ENCODE assay signal across 8 mouse cellular contexts in genomic region chr3:69723161-69723560, GRCm38 (mm10). TPM values are rescaled to one million over a fixed set of nuclear protein-coding genes. Genes with fewer than 3 reads are reported as not detected.
DNase-seq lines count a peak whose midpoint lies in the region; ATAC-seq and TF ChIP-seq lines count a peak whose summit lies in the region.

No protein-coding gene starts in this region.

- no peaks in the 10 kb centered on the region for H3K27me3 ChIP-seq in heart, embryonic 11.5 days (ENCODE audit: control insufficient read depth, insufficient read depth, low read length)
- H3K27me3 ChIP-seq in ES-Bruce4 (ENCODE audit: control insufficient read depth, insufficient read depth, low read length, poor library complexity, severe bottlenecking) = no peaks in the 10 kb centered on the region
- H3K27me3 ChIP-seq in hindbrain, embryonic 12.5 days = no peaks in the 10 kb centered on the region
- H3K27me3 ChIP-seq in midbrain, embryonic 10.5 days (ENCODE audit: low read depth, poor library complexity, severe bottlenecking) = no peaks in the 10 kb centered on the region

- H3K36me3 ChIP-seq in heart, embryonic 11.5 days (ENCODE audit: control insufficient read depth, insufficient read depth, low read length) = no peaks in the 10 kb centered on the region; the same call in 1 of the 2 replicates
- H3K36me3 ChIP-seq in ES-Bruce4 (ENCODE audit: control insufficient read depth, insufficient read depth, low read length, poor library complexity, severe bottlenecking) = peaks cover 24% of the 10 kb centered on the region
- no peaks in the 10 kb centered on the region for H3K36me3 ChIP-seq in hindbrain, embryonic 12.5 days
- peaks cover 32% of the 10 kb centered on the region for H3K36me3 ChIP-seq in midbrain, embryonic 10.5 days

- 37% methylated on average over 7 of the region's 7 CpGs for WGBS in heart, embryonic 11.5 days (ENCODE audit: insufficient replicate concordance)
- 25% methylated on average over 7 of the region's 7 CpGs for WGBS in hindbrain, embryonic 12.5 days
- WGBS in midbrain, embryonic 10.5 days = 42% methylated on average over 7 of the region's 7 CpGs

- TF ChIP-seq EP300 in ES-Bruce4 (IDR thresholded peaks at IDR 0.05; ENCODE audit: insufficient read depth, low read depth, low read length) = no peak

- no peak for TF ChIP-seq POLR2A in ES-Bruce4 (IDR thresholded peaks at IDR 0.05; ENCODE audit: insufficient read depth, low read length)

- H3K4me2 ChIP-seq in heart, embryonic 11.5 days = peak overlapping the region; percentile 82
- H3K4me2 ChIP-seq in hindbrain, embryonic 12.5 days (replicated peaks) = peak overlapping the region; percentile 81

- no peaks in the 10 kb centered on the region for H3K9me3 ChIP-seq in heart, embryonic 11.5 days (replicated peaks; ENCODE audit: control insufficient read depth, low read length)
- H3K9me3 ChIP-seq in ES-Bruce4 (replicated peaks; ENCODE audit: control insufficient read depth, insufficient read depth, low read length, poor library complexity, severe bottlenecking) = no peaks in the 10 kb centered on the region
- H3K9me3 ChIP-seq in hindbrain, embryonic 12.5 days (replicated peaks) = no peaks in the 10 kb centered on the region
- no peaks in the 10 kb centered on the region for H3K9me3 ChIP-seq in midbrain, embryonic 10.5 days (replicated peaks)

- peak overlapping the region; percentile 60; the same call in 1 of the 2 replicates for H3K9ac ChIP-seq in heart, embryonic 11.5 days (ENCODE audit: low read depth, low read length)
- H3K9ac ChIP-seq in ES-Bruce4 (ENCODE audit: low read depth, poor library complexity, severe bottlenecking) = peak overlapping the region; percentile 87
- peak overlapping the region; percentile 98 for H3K9ac ChIP-seq in hindbrain, embryonic 12.5 days

- H3K4me1 ChIP-seq in heart, embryonic 11.5 days (ENCODE audit: control insufficient read depth, insufficient read depth, low read length) = peaks cover 8% of the 10 kb centered on the region; the same call in 1 of the 2 replicates
- no peaks in the 10 kb centered on the region for H3K4me1 ChIP-seq in ES-Bruce4 (ENCODE audit: control insufficient read depth, insufficient read depth, low read length)
- peaks cover 13% of the 10 kb centered on the region for H3K4me1 ChIP-seq in hindbrain, embryonic 12.5 days
- H3K4me1 ChIP-seq in midbrain, embryonic 10.5 days = peaks cover 18% of the 10 kb centered on the region

- ATAC-seq in heart, embryonic 11.5 days (replicated peaks; ENCODE audit: insufficient number of reproducible peaks, low FRiP score, low TSS enrichment) = no peak
- no peak for ATAC-seq in hindbrain, embryonic 12.5 days (ENCODE audit: low FRiP score)

- TF ChIP-seq CTCF in ES-Bruce4 (IDR thresholded peaks at IDR 0.05; ENCODE audit: low read depth, low read length) = no peak

- no peak overlapping the region; the same call in 1 of the 2 replicates for H3K27ac ChIP-seq in heart, embryonic 11.5 days (ENCODE audit: low read depth, low read length)
- no peak overlapping the region for H3K27ac ChIP-seq in ES-Bruce4 (ENCODE audit: insufficient read depth, low read length)
- H3K27ac ChIP-seq in hindbrain, embryonic 12.5 days = no peak overlapping the region
- peak overlapping the region; percentile 97 for H3K27ac ChIP-seq in midbrain, embryonic 10.5 days (replicated peaks)

- no peak for DNase-seq in heart, postnatal 36 days
- DNase-seq in midbrain, embryonic 10.5 days (ENCODE audit: low spot score) = no peak
- no peak for DNase-seq in layer of hippocampus, postnatal 36 days
- no peak for DNase-seq in left cerebral cortex, postnatal 14 days (ENCODE audit: low spot score in 2 of 2)
- DNase-seq in kidney, adult 18-20 months = no peak

- intact Hi-C loops in heart, postnatal 36 days (cut with DNase I) = loop anchor here (5.0 to 10.0 kb wide), 2 partner anchors 408 to 596 kb away; partner anchors contain the start of genes Kpna4 and Ppm1l
- intact Hi-C loops in left cerebral cortex, postnatal 14 days (cut with DNase I) = loop anchor here (5.0 to 10.0 kb wide), 3 partner anchors 126 to 628 kb away; partner anchors contain the start of genes B3galnt1 and Ppm1l

- peak overlapping the region; percentile 66 for H3K4me3 ChIP-seq in heart, embryonic 11.5 days (ENCODE audit: low read depth, low read length)
- H3K4me3 ChIP-seq in ES-Bruce4 (ENCODE audit: low read depth, low read length) = peak overlapping the region; percentile 50
- peak overlapping the region; percentile 93 for H3K4me3 ChIP-seq in hindbrain, embryonic 12.5 days
- H3K4me3 ChIP-seq in midbrain, embryonic 10.5 days = peak overlapping the region; percentile 95

RNA-seq across cellular contexts. Expression of gene Nmd3, which starts 1.4 kb away (rescaled TPM):
- polyA plus RNA-seq in heart, embryonic 11.5 days (2014; fragmentation: Nextera tagmentation; extraction: Ambion mirVana) = 104 and 115 TPM in 2 replicates
- 10 to 100 TPM; 37.2 to 44.3 TPM for total RNA-seq in heart, postnatal 36 days (2021)
- polyA plus RNA-seq in ES-Bruce4 (2011; ENCODE audit: insufficient read depth, insufficient read length, low read depth, missing spikeins) = 215 and 251 TPM in 2 replicates
- polyA plus RNA-seq in hindbrain, embryonic 12.5 days (2016; fragmentation: Nextera tagmentation; extraction: Ambion mirVana) = 110 and 111 TPM in 2 replicates
- 147 and 156 TPM in 2 replicates for polyA plus RNA-seq in midbrain, embryonic 10.5 days (2016; fragmentation: Nextera tagmentation; extraction: Ambion mirVana)
- total RNA-seq in layer of hippocampus, postnatal 36 days (2021) = 10 to 100 TPM; 57.9 to 58.4 TPM
- total RNA-seq in left cerebral cortex, postnatal 14 days (2021) = 10 to 100 TPM; 46.4 to 55.9 TPM
